Mouse (Mus musculus): ENCODE data around the gene Mgat5b.

Mgat5b gene

DNA sequence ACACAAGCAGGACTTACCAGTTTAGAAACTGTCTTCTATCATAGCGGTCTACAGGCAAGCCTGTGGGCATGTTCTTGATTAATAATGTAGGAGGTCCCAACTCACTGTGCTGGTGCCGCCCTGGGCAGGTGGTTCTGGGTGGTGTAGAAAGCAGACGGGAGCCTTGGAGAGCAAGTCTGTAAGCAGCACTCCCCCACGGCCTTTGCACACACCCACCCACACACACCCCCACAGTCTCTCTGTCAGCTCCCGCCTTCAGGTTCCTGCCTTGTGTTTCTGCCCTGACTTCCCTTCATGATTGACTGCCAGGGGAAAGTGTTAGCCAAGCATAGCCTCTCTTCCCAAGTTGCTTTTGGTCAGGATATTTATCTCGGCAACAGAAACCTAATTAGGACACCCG is 1.3 kb upstream of the Mgat5b start:
- DNase-seq (ENCODE audit: extremely low spot score, low spot score): no peak

DNA sequence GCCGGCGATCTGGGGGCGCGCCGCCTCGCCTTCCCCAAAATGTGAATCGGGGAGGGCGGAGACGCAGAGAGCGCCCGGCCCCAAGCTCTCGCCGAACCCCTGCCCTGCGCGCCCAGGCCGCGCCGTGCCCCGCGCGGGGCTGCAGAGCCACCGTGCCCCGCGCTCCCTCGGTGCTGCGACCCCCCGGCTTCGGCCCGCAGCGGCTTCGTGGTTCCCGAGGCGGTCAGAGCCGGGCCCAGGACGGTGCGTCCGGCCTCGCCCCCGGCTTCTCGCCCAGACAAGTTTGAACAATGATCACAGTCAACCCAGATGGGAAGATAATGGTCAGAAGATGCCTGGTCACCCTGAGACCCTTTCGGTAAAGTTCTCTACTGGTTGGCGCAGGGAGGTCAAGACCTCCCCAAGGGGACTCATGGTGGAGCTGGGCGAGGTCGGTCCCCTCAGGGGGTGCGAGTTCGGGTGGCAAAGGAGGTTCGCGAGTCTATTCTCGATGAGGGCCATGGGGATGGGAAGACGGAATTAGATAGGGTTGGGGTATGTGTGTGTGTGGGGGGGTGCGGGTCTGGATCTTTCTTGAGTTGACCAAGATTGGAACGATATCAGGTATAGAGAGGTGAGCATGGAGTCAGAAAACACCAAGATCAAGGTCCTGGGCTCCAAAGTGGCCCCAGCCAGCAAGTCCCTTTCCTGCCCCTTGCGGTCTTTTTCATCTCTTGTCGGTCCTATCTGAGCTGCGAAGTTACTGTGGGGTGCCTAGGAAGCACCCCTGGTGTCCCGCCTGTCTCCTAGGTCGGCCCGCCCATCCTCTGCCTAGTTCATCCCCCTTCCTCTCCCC is 740 bp downstream of the Mgat5b start:
- peak; percentile 63 for DNase-seq (ENCODE audit: extremely low spot score, low spot score)

DNA sequence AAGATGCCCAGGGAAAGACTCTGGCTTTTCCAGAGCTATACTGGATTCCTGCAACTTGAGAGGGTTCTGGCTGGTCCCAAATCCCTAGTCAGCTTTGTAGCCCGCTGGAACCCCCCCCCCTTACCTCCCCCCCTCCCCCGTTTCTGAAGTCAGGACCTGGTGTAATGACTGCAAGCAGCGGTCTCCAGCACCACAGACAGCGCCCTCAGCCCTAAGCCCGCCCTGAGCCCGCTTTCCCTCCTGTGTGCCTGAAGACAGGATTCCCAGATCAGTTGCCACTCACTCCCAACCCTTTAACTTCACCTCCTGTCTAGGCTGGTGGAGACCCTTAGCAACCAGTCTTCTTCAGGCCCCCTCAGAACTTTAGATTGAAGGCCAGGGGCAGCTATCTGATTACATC is 2.1 kb downstream of the Mgat5b start:
- DNase-seq (ENCODE audit: extremely low spot score, low spot score): peak; percentile 51

DNA sequence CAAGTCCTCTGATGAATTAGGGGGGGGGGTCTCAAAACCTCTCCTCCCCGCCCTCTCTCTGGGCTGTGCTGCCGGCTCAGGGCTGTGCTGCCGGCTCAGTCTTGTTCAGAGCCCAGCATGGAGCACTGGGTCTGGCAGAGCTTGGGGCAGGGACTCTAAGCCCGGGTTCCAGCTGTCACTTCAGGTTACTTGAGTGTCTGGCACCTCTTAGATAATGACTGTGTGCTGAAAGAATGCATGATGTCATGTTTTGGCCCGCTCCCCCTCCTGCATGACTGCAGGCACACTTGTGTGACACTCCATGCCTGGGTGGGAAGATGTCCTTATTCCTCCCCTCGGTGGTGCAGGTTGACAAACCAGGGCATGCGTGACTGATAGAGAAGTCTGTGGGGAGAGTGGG is 3.4 kb downstream of the Mgat5b start:
- DNase-seq (ENCODE audit: extremely low spot score, low spot score): no peak

DNA sequence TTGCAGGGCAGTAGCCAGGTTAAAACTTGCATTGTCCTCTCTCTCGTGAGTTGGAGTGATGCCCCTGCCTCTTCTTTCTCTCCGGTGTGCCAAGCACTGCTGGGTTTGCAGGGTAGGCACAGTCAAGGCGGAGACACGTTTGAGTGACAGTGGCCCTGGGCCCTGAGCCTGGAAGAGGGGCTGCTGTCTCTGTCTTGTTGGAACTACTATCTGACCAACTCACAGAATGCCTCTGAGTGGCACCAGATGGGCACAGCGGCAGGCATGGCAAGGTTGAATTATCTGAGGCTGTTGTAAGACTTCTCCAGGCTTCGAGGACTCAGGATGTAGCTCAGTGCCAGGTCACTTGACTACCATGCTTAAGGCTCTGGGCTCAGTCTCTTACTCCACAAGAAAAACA is 9.4 kb downstream of the Mgat5b start:
- DNase-seq (ENCODE audit: extremely low spot score, low spot score): no peak

DNA sequence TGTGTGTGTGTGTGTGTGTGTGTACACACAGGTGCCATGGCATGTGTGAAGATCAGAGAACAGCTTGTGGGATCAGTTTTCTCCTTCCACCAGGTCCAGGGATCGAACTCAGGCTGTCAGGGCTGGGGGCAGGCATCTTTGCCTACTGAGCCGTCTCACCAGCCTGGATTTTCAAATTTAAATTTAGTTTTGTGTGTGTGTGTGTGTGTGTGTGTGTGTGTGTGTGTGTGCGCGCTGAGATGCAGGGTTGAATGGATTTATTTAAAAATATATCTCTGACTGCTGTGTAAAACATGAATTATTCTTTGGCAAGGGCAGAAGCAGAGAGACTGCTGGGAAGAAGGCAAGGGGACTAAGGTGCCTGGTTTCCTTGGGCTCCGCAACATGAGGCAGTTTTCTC is 16.2 kb downstream of the Mgat5b start:
- DNase-seq (ENCODE audit: extremely low spot score, low spot score): no peak

DNA sequence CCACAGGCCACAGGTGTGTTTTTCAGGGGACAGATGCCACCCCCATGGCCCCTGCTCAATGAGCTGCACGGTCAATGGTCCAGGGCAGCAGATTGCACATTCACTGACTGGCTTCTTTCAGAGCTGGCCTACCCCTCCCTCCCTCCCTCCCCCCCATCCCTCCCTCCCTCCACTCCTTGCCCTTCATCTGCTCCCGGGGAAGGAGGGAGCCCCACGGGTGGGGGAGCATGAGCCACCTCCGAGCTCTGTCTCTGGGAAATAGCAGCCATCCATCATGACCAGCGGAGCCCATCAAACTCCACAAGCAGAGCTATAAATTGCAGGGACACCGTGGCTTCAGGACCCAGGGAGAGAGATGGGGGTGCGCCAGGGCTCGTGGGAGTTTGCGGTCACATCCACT is 16.7 kb downstream of the Mgat5b start:
- peak; percentile 27 for DNase-seq (ENCODE audit: extremely low spot score, low spot score)

DNA sequence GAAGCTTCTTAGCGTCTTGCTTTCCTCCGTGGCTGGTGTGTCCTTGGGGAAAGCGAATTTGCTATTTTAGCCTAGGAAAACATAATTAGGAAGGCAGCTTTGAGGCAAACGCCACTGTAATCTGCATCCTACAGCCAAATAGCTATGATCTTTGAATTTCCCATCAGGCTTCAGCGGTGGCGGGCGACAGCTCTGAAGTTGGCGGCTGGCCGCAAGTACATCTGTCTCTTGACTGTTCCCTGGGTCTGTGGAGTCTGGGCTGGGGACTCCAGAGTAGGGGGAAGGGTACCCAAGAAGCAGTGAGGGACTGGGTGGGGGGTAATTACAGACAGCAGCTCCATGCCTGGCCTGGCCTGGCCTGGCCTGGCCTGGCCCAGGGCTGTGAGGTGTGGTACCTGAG is 17.3 kb downstream of the Mgat5b start:
- DNase-seq (ENCODE audit: extremely low spot score, low spot score): no peak

DNA sequence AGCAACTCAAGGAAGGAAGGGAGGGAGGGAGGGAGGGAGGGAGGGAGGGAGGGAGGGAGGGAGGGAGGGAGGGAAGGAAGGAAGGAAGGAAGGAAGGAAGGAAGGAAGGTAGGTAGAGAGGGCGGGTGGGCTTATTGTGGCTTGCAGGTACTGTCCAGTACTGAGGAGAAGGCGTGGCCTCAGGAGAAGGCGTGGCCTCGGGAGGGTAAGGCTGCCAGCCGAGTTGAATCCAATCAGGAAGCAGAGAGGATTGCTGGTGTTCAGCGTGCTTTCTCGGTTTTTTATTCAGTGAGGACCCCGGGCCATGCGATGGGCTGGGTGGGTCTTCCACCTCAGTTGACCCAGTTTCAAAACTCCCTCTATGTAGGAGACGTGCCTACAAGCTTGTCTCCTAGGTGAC is 18.5 kb downstream of the Mgat5b start:
- no peak for DNase-seq (ENCODE audit: extremely low spot score, low spot score)

DNA sequence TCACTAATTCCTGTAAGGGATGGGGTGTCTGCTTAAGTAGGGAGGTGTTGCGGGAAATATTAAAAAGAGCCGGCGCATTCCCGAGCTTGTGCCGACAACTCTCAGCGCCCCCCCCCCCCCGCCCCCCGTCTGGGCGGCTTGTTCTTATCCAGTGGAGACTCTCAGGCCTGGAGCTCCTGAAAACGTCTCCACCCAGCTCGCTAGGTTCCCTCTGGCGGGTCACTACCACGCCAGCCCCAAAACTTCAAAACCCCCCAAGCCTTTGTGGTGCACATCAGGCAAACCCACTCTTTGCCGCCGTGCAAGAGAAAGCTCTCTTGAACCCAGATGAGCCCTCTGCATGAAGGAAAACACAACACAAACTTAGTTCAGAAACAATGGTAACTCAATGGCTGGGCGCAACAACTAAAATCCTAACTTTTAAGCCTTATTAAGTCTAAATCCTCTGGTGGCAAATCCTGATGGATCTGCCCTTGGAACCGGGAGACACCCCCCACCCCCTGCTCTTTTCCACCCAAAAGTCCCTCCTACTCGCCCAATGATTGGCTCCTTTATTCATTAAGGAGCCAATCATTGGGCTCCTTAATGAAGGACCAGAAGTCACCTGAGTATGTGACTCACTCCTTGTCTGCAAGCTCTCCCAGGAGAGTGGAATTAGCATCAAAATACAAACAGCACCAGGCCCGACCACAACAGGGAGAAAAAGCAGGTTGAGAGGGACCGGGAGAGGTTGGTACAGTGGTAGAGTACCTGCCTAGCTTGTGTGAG is 21.6 kb downstream of the Mgat5b start:
- peak; percentile 27 for DNase-seq (ENCODE audit: extremely low spot score, low spot score)

DNA sequence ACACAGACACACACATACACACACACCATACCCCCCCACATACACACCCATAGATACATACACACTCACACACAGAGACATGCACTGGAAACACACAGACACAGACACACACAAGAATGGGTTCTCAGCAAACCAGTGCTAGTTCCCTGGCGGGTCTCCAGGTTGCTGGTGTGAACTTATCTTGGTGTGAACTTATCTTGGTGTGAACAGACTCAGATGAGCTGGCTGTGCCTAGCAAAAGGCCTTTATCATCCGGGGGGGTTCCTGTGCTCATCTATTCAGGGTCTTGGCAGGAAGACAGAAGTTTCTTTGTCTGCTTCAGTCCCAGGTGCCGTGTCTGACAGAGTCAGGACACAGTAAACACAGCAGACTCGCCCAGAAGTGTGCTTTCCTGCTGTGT is 25.7 kb downstream of the Mgat5b start:
- no peak for DNase-seq (ENCODE audit: extremely low spot score, low spot score)

DNA sequence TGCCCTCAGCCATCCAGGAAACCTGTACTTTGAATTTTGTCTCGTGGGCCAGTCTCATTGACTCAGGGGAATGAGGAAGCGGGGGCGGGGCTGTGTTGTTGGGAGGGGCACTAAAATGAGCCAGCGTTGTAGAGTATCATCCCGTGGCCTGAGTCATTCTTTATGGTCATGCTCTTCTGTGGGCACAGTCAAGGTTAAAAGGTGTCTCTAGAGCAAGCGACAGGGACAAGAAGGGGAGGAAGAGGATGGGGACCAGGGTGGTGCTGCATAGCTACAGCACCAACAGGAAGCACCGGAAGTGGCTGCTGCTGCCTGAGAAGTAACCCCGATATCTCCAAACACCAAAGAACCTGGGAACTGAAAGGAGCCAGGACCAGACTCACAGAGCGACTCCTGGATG is 31.2 kb downstream of the Mgat5b start:
- DNase-seq (ENCODE audit: extremely low spot score, low spot score): no peak

DNA sequence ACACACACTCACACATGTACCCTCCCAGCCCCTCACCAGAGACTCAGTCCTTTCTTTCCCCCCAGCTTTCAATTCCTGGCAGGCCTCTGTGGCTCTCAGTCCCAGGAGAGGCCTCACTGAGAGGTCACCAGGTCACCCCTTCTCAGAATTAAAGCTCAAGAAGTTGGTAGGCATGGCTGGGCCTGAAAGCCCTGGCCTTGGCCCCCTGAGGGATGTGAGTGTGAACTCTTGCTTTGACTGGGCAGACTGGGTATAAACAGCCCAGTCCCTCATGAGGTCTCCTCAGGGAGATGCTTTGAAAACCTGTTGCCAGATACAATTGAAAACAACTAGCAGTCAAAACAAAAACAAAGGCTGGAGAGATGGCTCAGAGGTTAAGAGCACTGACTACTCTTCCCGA is 32.8 kb downstream of the Mgat5b start:
- DNase-seq (ENCODE audit: extremely low spot score, low spot score): no peak

DNA sequence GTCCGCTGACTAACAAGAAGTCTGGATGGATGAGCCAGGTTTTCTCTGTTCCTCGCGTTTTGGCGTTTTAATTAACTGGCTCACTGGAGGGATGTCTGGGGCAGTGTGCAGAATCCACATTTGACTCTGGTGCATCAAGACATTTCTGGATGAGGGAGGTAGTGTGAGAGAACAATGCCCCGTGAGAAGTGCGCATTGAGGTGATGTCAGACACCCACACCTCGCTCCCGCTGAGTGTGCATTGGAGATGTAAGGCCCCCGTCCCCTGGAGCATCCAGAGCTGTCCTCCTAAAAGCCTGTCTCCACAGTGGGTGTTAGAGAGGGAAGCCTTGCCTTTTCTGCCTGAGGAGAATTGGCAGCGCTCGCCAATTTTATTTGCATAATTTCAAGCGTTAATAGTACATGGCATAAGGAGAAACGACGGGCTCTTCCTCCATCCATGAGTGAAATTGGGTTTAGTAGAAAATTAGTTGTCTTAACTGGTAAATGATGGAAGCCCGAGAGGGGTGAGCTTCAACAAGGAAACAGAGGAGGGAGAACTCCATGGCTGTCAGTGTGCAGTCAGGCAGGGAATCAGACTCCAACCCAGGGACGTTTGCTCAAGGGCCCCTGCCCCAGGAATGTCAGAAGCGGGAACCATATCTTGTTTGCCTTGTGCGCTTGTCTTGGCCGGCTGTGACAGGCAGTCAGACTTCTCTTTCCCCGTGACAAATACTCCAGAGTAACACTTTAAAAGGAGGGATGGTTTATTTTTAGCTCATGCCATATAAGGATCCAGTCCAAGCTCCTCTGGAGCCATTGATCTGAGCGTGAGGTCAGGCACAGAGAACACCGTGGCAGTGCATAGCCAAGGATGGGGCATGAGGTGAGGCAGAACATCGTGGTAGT is 35.8 kb downstream of the Mgat5b start:
- no peak for DNase-seq (ENCODE audit: extremely low spot score, low spot score)

DNA sequence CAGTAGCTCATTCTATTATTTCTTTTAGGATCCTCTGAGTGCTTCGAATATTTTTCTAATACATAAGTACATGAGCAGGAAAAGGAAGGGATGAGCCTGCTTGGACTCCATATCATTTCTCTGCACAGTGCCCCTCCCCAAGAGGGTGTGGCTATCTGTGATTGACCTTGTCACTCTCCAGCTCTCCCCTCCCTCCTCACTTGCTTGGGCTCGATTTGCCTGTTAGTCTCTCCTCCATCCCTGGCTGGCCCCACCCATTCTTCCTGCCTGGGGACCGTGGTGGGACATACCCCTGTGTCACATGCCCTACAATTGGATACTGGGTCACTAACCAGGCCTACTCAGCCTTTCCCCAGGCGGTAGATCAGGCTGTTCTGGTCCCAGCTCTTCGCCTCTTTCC is 39.9 kb downstream of the Mgat5b start:
- no peak for DNase-seq (ENCODE audit: extremely low spot score, low spot score)

DNA sequence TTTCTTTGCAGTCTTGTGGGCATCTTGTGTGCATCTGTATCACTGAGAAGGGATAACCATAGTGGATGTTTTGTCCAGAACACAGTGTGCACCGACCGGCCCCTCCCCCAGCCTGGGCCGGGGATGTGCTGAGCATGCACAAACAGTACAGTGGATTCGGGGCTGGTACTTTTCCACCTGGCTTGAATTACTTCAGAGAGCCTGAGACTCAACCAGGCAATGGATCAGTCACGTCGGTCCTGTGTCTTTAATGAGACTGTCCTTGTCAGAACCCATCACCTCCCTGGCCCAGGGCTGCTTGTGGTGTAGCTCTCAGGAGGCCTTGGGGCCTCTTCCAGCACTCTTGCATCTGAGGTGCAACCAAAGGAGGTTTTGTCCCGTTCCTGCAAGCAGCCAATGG is 46.4 kb downstream of the Mgat5b start:
- no peak for DNase-seq (ENCODE audit: extremely low spot score, low spot score)

DNA sequence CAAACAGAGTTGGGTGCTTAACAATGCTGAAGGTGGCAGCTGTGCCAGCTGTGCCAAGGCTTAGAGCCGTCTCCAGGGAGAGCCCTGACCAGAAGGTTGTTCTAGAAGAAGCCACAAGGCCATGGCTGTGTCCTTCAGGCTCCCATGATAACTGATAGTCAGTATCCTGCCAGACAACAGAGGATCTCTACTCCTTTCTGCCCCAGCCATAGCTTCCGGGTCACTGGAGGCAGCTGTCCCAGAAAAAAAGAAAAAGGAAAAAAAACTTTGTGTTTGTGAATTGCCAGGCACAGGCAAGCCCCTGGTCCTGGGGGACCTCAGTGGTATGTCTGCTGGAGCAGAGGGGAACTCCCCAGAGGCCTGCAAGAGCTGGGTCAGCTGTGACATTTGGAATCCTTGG is 47.3 kb downstream of the Mgat5b start:
- DNase-seq (ENCODE audit: extremely low spot score, low spot score): no peak

DNA sequence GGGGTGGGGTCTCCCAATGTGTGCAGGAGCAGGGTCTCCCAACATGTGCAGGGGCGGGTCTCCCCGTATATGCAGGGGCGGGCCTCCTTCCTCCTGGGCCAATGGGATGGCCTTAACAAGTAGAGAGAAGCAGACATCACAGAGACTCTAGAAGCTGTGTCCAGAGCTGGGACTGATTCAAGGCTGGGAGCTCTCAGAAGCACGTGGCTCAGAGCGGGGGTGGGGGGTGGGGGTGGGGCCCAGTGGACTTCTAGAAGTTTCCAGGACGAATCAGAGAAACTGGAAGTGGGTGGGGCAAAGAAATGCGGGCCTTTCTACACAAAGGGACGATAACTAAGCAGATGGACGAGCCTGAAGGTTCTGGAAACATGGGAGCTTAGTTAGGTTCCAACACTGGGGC is 49.9 kb downstream of the Mgat5b start:
- DNase-seq (ENCODE audit: extremely low spot score, low spot score): no peak

DNA sequence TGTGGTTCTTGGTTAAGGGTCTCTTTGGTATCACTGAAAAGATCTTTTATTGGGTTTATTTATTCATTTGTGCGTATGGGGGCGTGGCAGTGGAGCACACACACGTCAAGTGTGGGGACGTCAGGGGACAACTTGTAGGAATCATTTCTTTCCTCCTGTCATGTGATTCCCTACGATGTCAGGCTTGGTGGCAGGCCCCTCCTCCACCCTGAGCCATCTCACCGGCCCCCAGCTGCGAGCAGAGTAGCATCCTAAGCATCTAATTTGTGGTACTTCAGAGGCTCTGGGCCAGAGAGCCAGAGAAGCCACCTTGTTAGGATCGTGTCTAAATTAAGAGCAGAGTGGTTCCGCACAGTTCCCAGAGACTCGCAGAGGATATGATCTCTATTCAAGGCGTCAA is 50.8 kb downstream of the Mgat5b start:
- no peak for DNase-seq (ENCODE audit: extremely low spot score, low spot score)

DNA sequence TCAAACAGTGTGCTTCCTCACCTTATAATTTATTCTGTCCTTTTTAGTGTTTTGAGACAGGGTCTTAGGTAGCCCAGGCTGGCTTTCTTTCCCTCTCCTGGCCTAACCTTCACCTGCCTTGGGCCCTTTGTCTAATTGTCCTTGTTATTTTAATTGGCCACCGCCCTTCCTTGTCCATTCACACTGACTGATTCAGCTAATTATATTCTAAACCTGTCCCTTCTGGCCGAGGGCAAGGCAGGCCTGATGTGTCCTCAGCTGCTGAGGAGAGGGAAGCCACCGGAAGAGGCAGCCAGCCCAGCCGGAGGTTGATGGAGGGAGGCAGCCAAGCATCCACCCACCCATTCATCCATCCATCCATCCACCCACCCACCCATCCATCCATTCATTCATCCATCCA is 52.2 kb downstream of the Mgat5b start:
- no peak for DNase-seq (ENCODE audit: extremely low spot score, low spot score)

DNA sequence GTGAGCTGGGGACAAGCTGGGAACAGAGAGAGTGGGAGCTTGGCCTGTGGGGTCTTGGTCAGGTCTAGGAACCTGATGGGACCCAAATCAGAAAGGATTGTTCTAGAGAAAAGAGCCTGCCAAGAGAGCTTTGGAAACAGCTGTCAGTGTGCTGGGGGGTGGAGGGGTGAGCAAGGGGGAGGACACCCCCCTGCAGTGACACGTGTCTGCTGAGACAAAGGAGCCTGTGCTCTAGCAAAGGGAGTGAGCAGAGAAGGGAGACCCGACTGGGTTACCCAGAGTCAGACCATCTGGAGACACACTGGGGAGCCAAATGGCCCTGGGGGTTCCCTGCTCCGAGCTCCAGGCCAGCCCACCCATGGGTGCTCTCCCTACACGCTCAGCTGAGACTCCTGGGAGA is 54.2 kb downstream of the Mgat5b start:
- no peak for DNase-seq (ENCODE audit: extremely low spot score, low spot score)

DNA sequence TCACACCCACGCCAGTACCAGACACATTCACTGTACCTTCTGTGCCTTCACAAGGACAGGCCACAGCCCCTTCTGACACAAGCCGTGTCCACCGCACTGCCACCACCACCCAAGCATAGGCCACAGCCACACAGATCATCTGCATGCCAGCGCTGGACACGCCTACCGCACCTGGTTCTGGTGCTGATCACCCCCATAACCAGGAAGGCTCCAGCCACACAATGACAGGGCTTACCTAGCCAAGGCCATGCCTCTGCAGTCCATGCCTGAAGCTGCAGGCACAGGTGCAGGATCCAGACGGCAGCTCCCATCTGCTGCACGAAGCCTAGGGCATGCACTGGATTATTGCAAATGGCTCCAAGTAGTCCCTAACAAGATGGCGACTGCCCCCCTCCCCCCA is 54.8 kb downstream of the Mgat5b start:
- no peak for DNase-seq (ENCODE audit: extremely low spot score, low spot score)

All from neural tube, embryonic 10.5 days (tissue).